Mouse (Mus musculus): ENCODE results near the gene Tex35.

GRCm38 (mm10) chr1:157074371-157074770 lies 34.1 kb downstream of the Tex35 start:
- TF ChIP-seq POLR2A (IDR thresholded peaks at IDR 0.05; ENCODE audit: insufficient read depth, low read length) = no peak
- TF ChIP-seq CTCF (IDR thresholded peaks at IDR 0.05; ENCODE audit: low read depth, low read length) = no peak
